Mouse (Mus musculus): ENCODE results near the gene Ddias. TPM values are rescaled to one million over a fixed set of nuclear protein-coding genes. Genes with fewer than 3 reads are reported as not detected.

The Ddias gene
- polyA plus RNA-seq, 1 experiment from 2014 or later, result 9.0 TPM

GRCm38 (mm10) chr7:92893478-92893877 lies 19.4 kb upstream of the Ddias start:
- H3K36me3 ChIP-seq (ENCODE audit: control insufficient read depth, insufficient read depth, low read length), result no peaks in the 10 kb centered on the region
- H3K4me1 ChIP-seq (ENCODE audit: control insufficient read depth in 2 of 2, insufficient read depth in 2 of 2, low read length in 2 of 2), result no peaks in the 10 kb centered on the region
- WGBS, result 43% methylated on average over 3 of the region's 3 CpGs
- H3K4me3 ChIP-seq (ENCODE audit: control insufficient read depth in 1 of 2, insufficient read depth in 1 of 2, low read depth in 1 of 2, low read length in 2 of 2), result no peak overlapping the region
- no peaks in the 10 kb centered on the region for H3K9me3 ChIP-seq (ENCODE audit: control insufficient read depth, low read length)
- ATAC-seq (ENCODE audit: insufficient number of reproducible peaks, insufficient read depth, low FRiP score, low read depth), result no peak
- no peak overlapping the region for H3K27ac ChIP-seq (replicated peaks in 1 of 2; ENCODE audit: control insufficient read depth in 1 of 2, insufficient read depth in 1 of 2, low read depth in 2 of 2, low read length in 2 of 2)
- H3K4me2 ChIP-seq (ENCODE audit: low read length), result no peak overlapping the region
- H3K9ac ChIP-seq (ENCODE audit: low read length), result no peak overlapping the region
- H3K27me3 ChIP-seq (ENCODE audit: control insufficient read depth, insufficient read depth, low read length), result no peaks in the 10 kb centered on the region

GRCm38 (mm10) chr7:92890618-92891230 lies 16.7 kb upstream of the Ddias start:
- Histone ChIP-seq H3K4me3 (ENCODE audit: control insufficient read depth in 1 of 2, insufficient read depth in 1 of 2, low read depth in 1 of 2, low read length in 2 of 2) (no peak overlapping the region), H3K9ac (ENCODE audit: low read length) (no peak overlapping the region), H3K27me3 (ENCODE audit: control insufficient read depth, insufficient read depth, low read length) (no peaks in the 10 kb centered on the region), H3K36me3 (ENCODE audit: control insufficient read depth, insufficient read depth, low read length) (no peaks in the 10 kb centered on the region), H3K27ac (replicated peaks in 1 of 2; ENCODE audit: control insufficient read depth in 1 of 2, insufficient read depth in 1 of 2, low read depth in 2 of 2, low read length in 2 of 2) (0 out of 4 replicates have a peak overlapping the region, but pooled peaks of 1 of the 2 experiments have one; percentile 28), H3K4me2 (ENCODE audit: low read length) (no peak overlapping the region), H3K9me3 (ENCODE audit: control insufficient read depth, low read length) (no peaks in the 10 kb centered on the region), H3K4me1 (ENCODE audit: control insufficient read depth in 2 of 2, insufficient read depth in 2 of 2, low read length in 2 of 2) (peaks cover 4 to 6% of the 10 kb centered on the region in 2 experiments; a peak in 2 of 4 replicates)
- 37% methylated on average over 4 of the region's 4 CpGs for WGBS
- no peak for ATAC-seq (ENCODE audit: insufficient number of reproducible peaks, insufficient read depth, low FRiP score, low read depth)

DNA sequence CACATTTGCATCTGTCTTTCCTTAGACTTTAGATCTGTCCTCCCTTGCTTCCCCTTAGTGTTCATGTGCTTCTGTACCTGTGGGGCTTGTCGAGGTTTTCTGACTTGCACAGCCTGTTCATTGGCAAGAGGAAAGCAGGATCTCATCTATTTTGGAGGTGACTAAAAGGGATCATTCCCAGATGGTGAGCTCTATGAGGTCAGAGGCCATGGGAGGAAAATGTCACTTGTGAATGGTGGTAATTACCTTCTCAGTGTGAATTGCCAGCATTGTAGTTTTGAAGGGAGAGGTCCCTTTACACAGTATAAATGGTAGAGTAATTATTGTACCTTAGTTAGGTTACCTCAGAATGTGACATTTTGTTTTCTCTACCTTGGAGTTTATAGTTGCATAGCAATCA lies 16.2 kb upstream of the Ddias start:
- 38% methylated on average over 1 of the region's 1 CpGs for WGBS
- Histone ChIP-seq H3K27ac (replicated peaks in 1 of 2; ENCODE audit: control insufficient read depth in 1 of 2, insufficient read depth in 1 of 2, low read depth in 2 of 2, low read length in 2 of 2) (0 out of 4 replicates have a peak overlapping the region, but pooled peaks of 1 of the 2 experiments have one; percentile 28), H3K9ac (ENCODE audit: low read length) (no peak overlapping the region), H3K4me1 (ENCODE audit: control insufficient read depth in 2 of 2, insufficient read depth in 2 of 2, low read length in 2 of 2) (peaks cover 4 to 6% of the 10 kb centered on the region in 2 experiments; a peak in 2 of 4 replicates), H3K4me3 (ENCODE audit: control insufficient read depth in 1 of 2, insufficient read depth in 1 of 2, low read depth in 1 of 2, low read length in 2 of 2) (no peak overlapping the region), H3K9me3 (ENCODE audit: control insufficient read depth, low read length) (no peaks in the 10 kb centered on the region), H3K27me3 (ENCODE audit: control insufficient read depth, insufficient read depth, low read length) (no peaks in the 10 kb centered on the region), H3K4me2 (ENCODE audit: low read length) (no peak overlapping the region), H3K36me3 (ENCODE audit: control insufficient read depth, insufficient read depth, low read length) (no peaks in the 10 kb centered on the region)
- ATAC-seq (ENCODE audit: insufficient number of reproducible peaks, insufficient read depth, low FRiP score, low read depth), result no peak

DNA sequence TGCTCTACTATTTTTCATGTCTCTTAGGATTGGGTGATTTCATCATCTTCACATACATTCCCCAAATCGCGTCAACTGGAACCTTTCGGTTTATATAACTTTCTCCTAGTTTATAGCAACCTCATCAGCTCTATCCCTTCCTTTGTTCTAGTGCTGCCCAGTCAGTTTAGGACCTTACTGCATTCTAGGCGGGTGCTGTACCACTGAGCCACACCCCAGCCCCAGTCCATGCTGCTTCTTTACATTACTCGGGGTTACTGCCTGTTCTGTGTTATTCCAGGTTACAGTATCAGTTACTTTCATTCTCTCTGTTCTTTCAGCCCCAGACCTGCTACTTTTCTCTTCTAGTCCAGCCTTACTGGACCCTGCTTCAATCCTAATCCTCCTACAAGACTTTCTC lies 13.2 kb upstream of the Ddias start:
- Histone ChIP-seq H3K36me3 (ENCODE audit: control insufficient read depth, insufficient read depth, low read length) (no peaks in the 10 kb centered on the region), H3K27ac (replicated peaks in 1 of 2; ENCODE audit: control insufficient read depth in 1 of 2, insufficient read depth in 1 of 2, low read depth in 2 of 2, low read length in 2 of 2) (no peak overlapping the region), H3K4me2 (ENCODE audit: low read length) (no peak overlapping the region), H3K4me3 (ENCODE audit: control insufficient read depth in 1 of 2, insufficient read depth in 1 of 2, low read depth in 1 of 2, low read length in 2 of 2) (no peak overlapping the region), H3K4me1 (ENCODE audit: control insufficient read depth in 2 of 2, insufficient read depth in 2 of 2, low read length in 2 of 2) (peaks cover 4 to 6% of the 10 kb centered on the region in 2 experiments; a peak in 2 of 4 replicates), H3K9ac (ENCODE audit: low read length) (no peak overlapping the region), H3K27me3 (ENCODE audit: control insufficient read depth, insufficient read depth, low read length) (no peaks in the 10 kb centered on the region), H3K9me3 (ENCODE audit: control insufficient read depth, low read length) (no peaks in the 10 kb centered on the region)
- 89% methylated on average over 5 of the region's 5 CpGs for WGBS
- ATAC-seq (ENCODE audit: insufficient number of reproducible peaks, insufficient read depth, low FRiP score, low read depth), result no peak

DNA sequence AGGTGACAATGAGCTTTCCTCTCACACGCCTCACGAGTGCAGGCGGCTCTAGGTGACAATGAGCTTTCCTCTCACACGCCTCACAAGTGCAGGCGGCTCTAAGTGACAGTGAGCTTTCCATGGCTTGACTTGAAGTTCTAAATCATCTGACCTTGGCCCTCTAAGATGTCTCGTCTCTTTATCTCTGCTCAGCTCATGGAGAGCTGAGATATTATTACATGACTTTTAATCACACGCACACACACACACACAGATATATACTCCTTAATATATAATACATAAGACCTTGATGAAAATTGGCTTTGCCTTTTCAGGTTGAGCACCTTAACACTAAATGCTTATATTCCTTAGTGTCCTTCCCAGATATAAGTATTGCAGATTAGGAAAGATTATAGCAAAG lies 12.8 kb upstream of the Ddias start:
- WGBS, result 59% methylated on average over 7 of the region's 7 CpGs
- H3K4me1 ChIP-seq (ENCODE audit: control insufficient read depth in 2 of 2, insufficient read depth in 2 of 2, low read length in 2 of 2), result peaks cover 4 to 6% of the 10 kb centered on the region in 2 experiments; a peak in 2 of 4 replicates
- H3K27me3 ChIP-seq (ENCODE audit: control insufficient read depth, insufficient read depth, low read length), result no peaks in the 10 kb centered on the region
- no peak overlapping the region for H3K4me3 ChIP-seq (ENCODE audit: control insufficient read depth in 1 of 2, insufficient read depth in 1 of 2, low read depth in 1 of 2, low read length in 2 of 2)
- H3K9me3 ChIP-seq (ENCODE audit: control insufficient read depth, low read length), result no peaks in the 10 kb centered on the region
- H3K4me2 ChIP-seq (ENCODE audit: low read length), result no peak overlapping the region
- ATAC-seq (ENCODE audit: insufficient number of reproducible peaks, insufficient read depth, low FRiP score, low read depth), result no peak
- no peak overlapping the region for H3K9ac ChIP-seq (ENCODE audit: low read length)
- H3K27ac ChIP-seq (replicated peaks in 1 of 2; ENCODE audit: control insufficient read depth in 1 of 2, insufficient read depth in 1 of 2, low read depth in 2 of 2, low read length in 2 of 2), result no peak overlapping the region
- H3K36me3 ChIP-seq (ENCODE audit: control insufficient read depth, insufficient read depth, low read length), result no peaks in the 10 kb centered on the region

GRCm38 (mm10) chr7:92884998-92885660 lies 11.1 kb upstream of the Ddias start:
- Histone ChIP-seq H3K4me2 (ENCODE audit: low read length) (no peak overlapping the region), H3K4me3 (ENCODE audit: control insufficient read depth in 1 of 2, insufficient read depth in 1 of 2, low read depth in 1 of 2, low read length in 2 of 2) (no peak overlapping the region), H3K9ac (ENCODE audit: low read length) (no peak overlapping the region), H3K27me3 (ENCODE audit: control insufficient read depth, insufficient read depth, low read length) (no peaks in the 10 kb centered on the region), H3K4me1 (ENCODE audit: control insufficient read depth in 2 of 2, insufficient read depth in 2 of 2, low read length in 2 of 2) (peaks cover 4 to 6% of the 10 kb centered on the region in 2 experiments; a peak in 2 of 4 replicates), H3K9me3 (ENCODE audit: control insufficient read depth, low read length) (no peaks in the 10 kb centered on the region), H3K27ac (replicated peaks in 1 of 2; ENCODE audit: control insufficient read depth in 1 of 2, insufficient read depth in 1 of 2, low read depth in 2 of 2, low read length in 2 of 2) (no peak overlapping the region), H3K36me3 (ENCODE audit: control insufficient read depth, insufficient read depth, low read length) (no peaks in the 10 kb centered on the region)
- whole genome bisulfite sequencing, result 85% methylated on average over 6 of the region's 6 CpGs
- ATAC-seq (ENCODE audit: insufficient number of reproducible peaks, insufficient read depth, low FRiP score, low read depth), result no peak

DNA sequence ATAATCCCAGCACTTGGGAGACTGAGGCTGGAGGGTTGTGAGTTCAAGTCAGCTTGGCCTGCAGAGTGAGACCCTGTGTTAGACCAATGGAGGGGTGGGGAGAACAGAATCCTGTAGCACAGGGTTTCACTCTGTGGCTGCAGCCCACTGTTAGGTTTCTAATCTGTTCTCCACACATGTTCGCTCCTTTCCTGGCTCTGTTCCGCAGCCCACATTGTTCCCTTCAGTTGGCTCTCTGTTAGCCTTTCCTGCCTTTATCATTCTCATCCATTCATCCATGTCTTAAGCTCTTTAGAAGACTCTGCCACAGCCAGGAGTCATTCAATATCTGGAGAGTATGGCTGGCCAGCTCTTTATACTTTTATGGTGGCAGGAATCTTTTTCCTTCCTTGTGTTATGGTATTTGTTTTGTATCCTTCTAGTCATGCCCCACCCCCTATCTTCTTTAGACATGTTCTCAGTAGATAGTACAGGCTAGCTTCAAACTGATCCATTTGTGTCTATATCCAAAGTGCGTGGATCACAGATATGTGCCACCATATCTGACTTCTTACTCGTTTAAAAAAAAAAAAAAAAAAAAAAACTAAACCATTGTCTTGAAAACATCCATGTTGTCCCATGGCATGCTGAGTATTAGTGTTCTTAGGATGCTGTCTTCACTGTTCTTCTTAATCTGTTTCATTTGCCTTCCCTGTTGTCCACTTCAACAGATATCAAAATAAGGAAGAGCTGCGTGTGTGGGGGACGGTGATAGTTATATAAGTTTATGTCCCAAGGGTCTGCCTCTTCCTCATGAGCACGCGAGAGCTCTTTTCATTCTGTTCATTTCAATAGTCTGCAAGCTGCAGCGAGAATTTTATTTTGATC lies 10.0 kb upstream of the Ddias start:
- Histone ChIP-seq H3K36me3 (ENCODE audit: control insufficient read depth, insufficient read depth, low read length) (no peaks in the 10 kb centered on the region), H3K4me3 (ENCODE audit: control insufficient read depth in 1 of 2, insufficient read depth in 1 of 2, low read depth in 1 of 2, low read length in 2 of 2) (no peak overlapping the region), H3K4me1 (ENCODE audit: control insufficient read depth in 2 of 2, insufficient read depth in 2 of 2, low read length in 2 of 2) (peaks cover 4 to 6% of the 10 kb centered on the region in 2 experiments; a peak in 2 of 4 replicates), H3K27ac (replicated peaks in 1 of 2; ENCODE audit: control insufficient read depth in 1 of 2, insufficient read depth in 1 of 2, low read depth in 2 of 2, low read length in 2 of 2) (peak overlapping the region; percentile 39 to 66; a peak in 2 of 4 replicates), H3K27me3 (ENCODE audit: control insufficient read depth, insufficient read depth, low read length) (no peaks in the 10 kb centered on the region), H3K9me3 (ENCODE audit: control insufficient read depth, low read length) (no peaks in the 10 kb centered on the region), H3K9ac (ENCODE audit: low read length) (no peak overlapping the region), H3K4me2 (ENCODE audit: low read length) (no peak overlapping the region)
- ATAC-seq (ENCODE audit: insufficient number of reproducible peaks, insufficient read depth, low FRiP score, low read depth), result peak; percentile 43; the same call in 1 of the 2 replicates
- WGBS, result 74% methylated on average over 9 of the region's 9 CpGs

Data from heart, embryonic 14.5 days (tissue).